Mouse (Mus musculus): ENCODE measurements around the gene Srrd.

Srrd gene

GRCm38 (mm10) chr5:112288193-112289141 lies 54.4 kb downstream of the Srrd start:
- DNase-seq (ENCODE audit: low read depth) = no peak

DNA sequence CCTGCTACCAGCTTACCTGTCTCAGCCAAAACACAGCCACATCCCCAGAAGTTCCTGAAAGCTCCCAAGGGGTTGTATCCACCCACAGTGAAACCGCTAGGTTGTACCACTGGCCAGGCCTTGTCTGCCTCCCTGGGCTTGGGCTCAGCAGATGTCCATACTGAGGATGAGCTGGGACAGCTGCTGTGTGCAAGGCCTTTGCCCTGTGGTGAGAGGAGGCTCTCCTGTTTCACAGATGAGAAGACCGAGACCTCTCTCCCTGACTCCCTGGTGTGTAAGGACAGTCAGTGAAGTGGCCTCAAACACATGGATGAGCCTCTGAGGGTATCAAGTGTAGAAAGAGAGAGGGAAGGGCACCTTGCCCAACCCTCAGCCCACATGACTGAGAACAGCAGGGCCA lies 55.2 kb downstream of the Srrd start:
- DNase-seq (ENCODE audit: low read depth) = no peak

Data from NIH3T3 (cell line).